Mouse (Mus musculus) forebrain, embryonic 14.5 days (tissue): ENCODE measurements at regions not wholly inside any gene's neighbourhood (a gene's known extent, or its start where the extent isn't known, plus 50 kb on each side); places are given as distances from the start of the nearest gene placed in this dataset.
A peak's percentile ranks its signal among the peaks of the same experiment; 100 is the strongest.

Experiments used
- ATAC-seq: fragments of 200-750 bp; cut with Nextera tagmentation; 2 replicates; pipeline ENCODE4 v1.8.0; 2017; ENCODE audit warnings: mild to moderate bottlenecking, moderate library complexity
- DNase-seq: peaks from one replicate; pipeline ENCODE4 v3.0.0-alpha.2; 2015; ENCODE audit warnings: low spot score
- H3K27ac ChIP-seq: fragments of 300-500 bp; sonication (generic); 2 replicates; pipeline ENCODE4 v1.5.1; 2014; ENCODE audit warnings: low read depth, mild to moderate bottlenecking, control low read depth, low read length, moderate library complexity
- H3K27me3 ChIP-seq: fragments of 300-500 bp; sonication (generic); replicated peaks from 2 replicates; pipeline ENCODE4 v1.6.1; 2014; ENCODE audit warnings: low read length, control low read depth, mixed read lengths; ENCODE audit not compliant: control insufficient read depth, insufficient read depth
- H3K36me3 ChIP-seq: fragments of 300-500 bp; sonication (generic); 2 replicates; pipeline ENCODE4 v1.6.1; 2014; ENCODE audit warnings: low read length, control low read depth; ENCODE audit not compliant: control insufficient read depth, insufficient read depth
- H3K4me1 ChIP-seq: fragments of 300-500 bp; sonication (generic); 2 replicates; pipeline ENCODE4 v1.6.1; 2014; ENCODE audit warnings: antibody characterized with exemption, low read length, control low read depth; ENCODE audit not compliant: control insufficient read depth, insufficient read depth
- H3K4me2 ChIP-seq: fragments of 300-500 bp; sonication (generic); 2 replicates; pipeline ENCODE4 v1.6.1; 2014; ENCODE audit warnings: mild to moderate bottlenecking, control low read depth, low read length
- H3K4me3 ChIP-seq: fragments of 300-500 bp; sonication (generic); 2 replicates; pipeline ENCODE4 v1.5.1; 2014; ENCODE audit warnings: low read depth, low read length, control low read depth
- H3K9ac ChIP-seq: fragments of 300-500 bp; sonication (generic); 2 replicates; pipeline ENCODE4 v1.6.1; 2014; ENCODE audit warnings: mild to moderate bottlenecking, low read length, control low read depth, moderate library complexity
- H3K9me3 ChIP-seq: fragments of 300-500 bp; sonication (generic); replicated peaks from 2 replicates; pipeline ENCODE4 v1.6.1; 2016; ENCODE audit warnings: low read length, control low read depth, mixed read lengths; ENCODE audit not compliant: control insufficient read depth
- WGBS: fragments of 180-500 bp; shearing (Covaris S2); extraction: QIAGEN DNeasy Blood & Tissue Kit; methylation state at CpG from one replicate; pipeline ENCODE4 v1.1.7; 2014; 5-methylcytosine and 5-hydroxymethylcytosine counted together

- DNase-seq (peak; percentile 83), ATAC-seq (peak; percentile 76)
- Histone ChIP-seq H3K4me3 (no peak overlapping the region), H3K9ac (no peak overlapping the region), H3K27ac (no peak overlapping the region), H3K9me3 (no peaks in the 10 kb centered on the region), H3K36me3 (no peaks in the 10 kb centered on the region), H3K27me3 (no peaks in the 10 kb centered on the region), H3K4me2 (no peak overlapping the region), H3K4me1 (no peaks in the 10 kb centered on the region)
- 21% methylated on average over 3 of the region's 3 CpGs for WGBS
Observed at GRCm38 (mm10) chr2:8452566-8453243, 943.3 kb upstream of the Celf2 start.

GRCm38 (mm10) chr2:8441230-8441629, 931.9 kb upstream of the Celf2 start:
- 81% methylated on average over 1 of the region's 1 CpGs for WGBS
- Histone ChIP-seq H3K4me1 (no peaks in the 10 kb centered on the region), H3K9me3 (no peaks in the 10 kb centered on the region), H3K9ac (no peak overlapping the region), H3K4me2 (no peak overlapping the region), H3K36me3 (no peaks in the 10 kb centered on the region), H3K4me3 (no peak overlapping the region), H3K27ac (no peak overlapping the region), H3K27me3 (no peaks in the 10 kb centered on the region)
- ATAC-seq (no peak), DNase-seq (no peak)

DNA sequence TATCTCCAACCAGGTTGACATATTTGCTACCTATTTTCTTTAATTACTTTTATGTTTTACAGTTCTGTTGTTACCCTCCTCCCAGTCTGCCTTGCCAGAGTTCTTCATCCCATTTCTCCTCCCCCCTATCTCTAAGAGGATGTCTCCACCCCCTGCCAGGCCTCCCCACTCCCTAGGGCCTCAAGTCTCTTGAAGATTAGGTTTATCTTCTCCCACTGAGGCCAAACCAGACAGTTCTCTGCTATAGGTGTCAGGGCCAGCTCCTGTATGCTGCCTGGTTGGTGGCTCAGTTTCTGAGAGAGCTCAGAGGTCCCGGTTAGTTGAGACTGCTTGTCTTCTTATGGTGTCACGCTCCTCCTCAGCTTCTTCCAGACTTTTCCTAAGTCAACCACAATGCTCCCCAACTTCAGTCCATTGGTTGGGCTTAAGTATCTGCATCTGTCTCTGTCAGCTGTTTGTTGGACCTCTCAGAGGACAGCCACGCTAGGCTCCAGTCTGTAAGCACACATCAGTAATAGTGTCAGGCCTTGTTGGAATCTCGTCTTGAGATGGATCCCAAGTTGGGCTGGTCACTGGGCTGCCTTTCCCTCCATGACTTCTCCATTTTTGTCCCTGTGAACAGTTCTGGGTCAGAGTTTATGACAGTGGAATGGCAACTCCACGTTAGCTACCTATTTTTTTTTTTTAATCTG, 920.4 kb upstream of the Celf2 start:
- H3K4me1 ChIP-seq: no peaks in the 10 kb centered on the region
- no peak for ATAC-seq
- DNase-seq: no peak
- H3K9me3 ChIP-seq: no peaks in the 10 kb centered on the region
- no peaks in the 10 kb centered on the region for H3K36me3 ChIP-seq
- H3K4me2 ChIP-seq: no peak overlapping the region
- H3K4me3 ChIP-seq: no peak overlapping the region
- H3K27me3 ChIP-seq: no peaks in the 10 kb centered on the region
- 85% methylated on average over 5 of the region's 5 CpGs for WGBS
- H3K27ac ChIP-seq: no peak overlapping the region
- H3K9ac ChIP-seq: no peak overlapping the region

DNA sequence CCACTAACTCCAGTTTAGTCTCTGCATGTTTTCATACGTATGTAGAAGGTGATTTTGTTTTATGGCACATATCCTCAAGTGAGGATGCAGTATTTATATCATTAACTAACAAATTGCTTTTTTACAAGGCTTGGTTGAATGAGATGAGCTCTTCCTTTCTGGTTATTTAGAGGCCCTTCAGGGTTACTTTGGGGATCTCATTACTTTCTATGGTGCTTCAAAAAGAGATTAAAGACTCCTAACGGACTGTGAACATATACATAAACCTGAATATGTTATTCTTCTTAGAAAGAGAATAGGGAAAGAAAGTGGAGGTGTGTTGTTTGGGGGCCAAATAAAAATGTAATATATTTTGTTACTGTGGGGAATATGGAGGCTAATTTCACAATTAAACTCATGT, 918.8 kb upstream of the Celf2 start:
- Histone ChIP-seq H3K27me3 (no peaks in the 10 kb centered on the region), H3K27ac (no peak overlapping the region), H3K4me2 (no peak overlapping the region), H3K36me3 (no peaks in the 10 kb centered on the region), H3K9me3 (no peaks in the 10 kb centered on the region), H3K4me3 (no peak overlapping the region), H3K4me1 (no peaks in the 10 kb centered on the region), H3K9ac (no peak overlapping the region)
- no peak for ATAC-seq
- 52% methylated on average over 2 of the region's 2 CpGs for WGBS
- no peak for DNase-seq

- H3K27ac ChIP-seq: no peak overlapping the region
- no peak for DNase-seq
Observed at GRCm38 (mm10) chr2:8427720-8428119, 918.4 kb upstream of the Celf2 start.

DNA sequence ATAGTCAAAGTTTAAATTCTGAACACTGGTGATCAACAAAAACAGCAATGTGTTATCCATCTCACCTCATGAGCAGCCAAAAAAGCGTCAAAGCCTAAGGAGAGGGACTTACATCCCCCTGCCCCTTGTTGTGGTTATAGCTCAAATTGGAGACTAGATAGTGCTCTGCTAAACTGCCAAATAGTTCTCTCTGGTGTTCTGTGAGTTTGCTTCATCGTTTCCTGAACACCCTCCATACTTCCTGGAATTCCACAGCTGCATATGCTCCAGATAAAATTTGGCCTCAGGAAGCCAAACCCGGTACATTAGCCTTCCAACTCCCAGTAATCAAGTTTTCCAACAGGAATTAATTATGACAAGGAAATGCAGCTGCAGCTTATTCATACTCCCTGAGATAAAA, 906.6 kb upstream of the Celf2 start:
- H3K36me3 ChIP-seq: no peaks in the 10 kb centered on the region
- no peaks in the 10 kb centered on the region for H3K4me1 ChIP-seq
- H3K4me2 ChIP-seq: no peak overlapping the region
- 82% methylated on average over 3 of the region's 3 CpGs for WGBS
- ATAC-seq (no peak), DNase-seq (no peak)
- H3K4me3 ChIP-seq: no peak overlapping the region
- no peaks in the 10 kb centered on the region for H3K9me3 ChIP-seq
- no peak overlapping the region for H3K9ac ChIP-seq
- no peaks in the 10 kb centered on the region for H3K27me3 ChIP-seq
- no peak overlapping the region for H3K27ac ChIP-seq

More at GRCm38 (mm10) chr2:8427720-8428119, 918.4 kb upstream of the Celf2 start:
- WGBS: 16% methylated on average over 1 of the region's 1 CpGs
- Histone ChIP-seq H3K9ac (no peak overlapping the region), H3K4me1 (no peaks in the 10 kb centered on the region), H3K4me2 (no peak overlapping the region), H3K4me3 (no peak overlapping the region), H3K36me3 (no peaks in the 10 kb centered on the region), H3K9me3 (no peaks in the 10 kb centered on the region), H3K27me3 (no peaks in the 10 kb centered on the region)
- ATAC-seq: no peak

DNA sequence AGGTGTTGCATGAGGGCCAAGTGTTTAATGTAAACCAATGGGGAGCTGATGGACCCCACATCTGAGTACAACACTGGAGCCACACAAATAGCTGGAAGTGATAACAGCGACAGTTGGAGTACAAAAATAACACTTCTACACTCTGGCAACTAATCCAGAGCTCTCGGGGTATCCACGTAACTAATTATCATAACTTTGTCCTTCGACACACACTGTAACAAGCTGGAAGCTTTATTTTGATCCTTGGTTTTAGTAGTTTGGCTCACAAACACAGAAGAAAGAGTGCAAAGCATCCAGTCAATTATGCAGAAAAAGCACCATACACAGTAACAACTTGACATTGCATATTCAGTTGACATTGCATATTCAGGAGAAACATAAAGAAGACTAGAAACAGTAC, 884.8 kb upstream of the Celf2 start:
- peak; percentile 35 for DNase-seq
- WGBS: 58% methylated on average over 4 of the region's 4 CpGs

GRCm38 (mm10) chr2:8389530-8389929, 880.2 kb upstream of the Celf2 start:
- ATAC-seq (no peak), DNase-seq (no peak)
- WGBS: 90% methylated on average over 2 of the region's 2 CpGs
- no peaks in the 10 kb centered on the region for H3K27me3 ChIP-seq
- H3K4me2 ChIP-seq: no peak overlapping the region
- no peak overlapping the region for H3K9ac ChIP-seq
- no peaks in the 10 kb centered on the region for H3K9me3 ChIP-seq
- no peak overlapping the region for H3K4me3 ChIP-seq
- no peak overlapping the region for H3K27ac ChIP-seq
- no peaks in the 10 kb centered on the region for H3K4me1 ChIP-seq
- no peaks in the 10 kb centered on the region for H3K36me3 ChIP-seq

More for the DNA sequence above, 884.8 kb upstream of the Celf2 start:
- Histone ChIP-seq H3K4me1 (no peaks in the 10 kb centered on the region), H3K36me3 (no peaks in the 10 kb centered on the region), H3K27me3 (no peaks in the 10 kb centered on the region), H3K4me3 (no peak overlapping the region), H3K9ac (no peak overlapping the region), H3K9me3 (no peaks in the 10 kb centered on the region), H3K27ac (no peak overlapping the region), H3K4me2 (no peak overlapping the region)
- ATAC-seq: no peak

GRCm38 (mm10) chr2:8380246-8380645, 870.9 kb upstream of the Celf2 start:
- Histone ChIP-seq H3K36me3 (no peaks in the 10 kb centered on the region), H3K4me2 (no peak overlapping the region), H3K27ac (no peak overlapping the region), H3K9ac (no peak overlapping the region), H3K4me3 (no peak overlapping the region), H3K4me1 (no peaks in the 10 kb centered on the region), H3K27me3 (no peaks in the 10 kb centered on the region), H3K9me3 (no peaks in the 10 kb centered on the region)
- DNase-seq: peak; percentile 89
- WGBS: 32% methylated on average over 1 of the region's 1 CpGs
- peak; percentile 92 for ATAC-seq
